Mouse (Mus musculus) megakaryocyte, embryonic 14.5 days (primary cell): ENCODE measurements around the gene Pdzrn3. TPM values are rescaled to one million over a fixed set of nuclear protein-coding genes. Genes with fewer than 3 reads are reported as not detected.

ENCODE experiments used
- H3K27me3 ChIP-seq: replicated peaks from 2 replicates; pipeline ENCODE3; 2012; ENCODE audit warnings: inconsistent platforms
- H3K36me3 ChIP-seq: replicated peaks from 2 replicates; pipeline ENCODE3; 2012; ENCODE audit warnings: low read length, inconsistent platforms, mixed read lengths
- H3K4me1 ChIP-seq: 2 replicates; pipeline ENCODE4 v1.6.1; 2012; ENCODE audit warnings: inconsistent platforms
- H3K4me3 ChIP-seq: replicated peaks from 2 replicates; pipeline ENCODE3; 2012; ENCODE audit warnings: moderate library complexity, mild to moderate bottlenecking, inconsistent platforms
- H3K9me3 ChIP-seq: 2 replicates; pipeline ENCODE4 v1.6.1; 2012; ENCODE audit warnings: inconsistent platforms
- FLI1 ChIP-seq: IDR thresholded peaks from 2 replicates; pipeline ENCODE4 v1.6.1; 2012; ENCODE audit warnings: low read length, inconsistent platforms, mixed read lengths
- GATA1 ChIP-seq: IDR thresholded peaks from 3 replicates; pipeline ENCODE4 v1.6.1; 2012; ENCODE audit warnings: mixed read lengths, low read length, inconsistent platforms, borderline replicate concordance
- polyA plus RNA-seq: library from polyadenylated mRNA; stranded (reverse); fragments of >175 nt; gene quantifications from 2 replicates; pipeline ENCODE4 v1.2.3, GENCODE M21; 2012; ENCODE audit warnings: low replicate concordance; ENCODE audit not compliant: insufficient read depth

Pdzrn3 gene
- polyA plus RNA-seq, 1 experiment: not detected

DNA sequence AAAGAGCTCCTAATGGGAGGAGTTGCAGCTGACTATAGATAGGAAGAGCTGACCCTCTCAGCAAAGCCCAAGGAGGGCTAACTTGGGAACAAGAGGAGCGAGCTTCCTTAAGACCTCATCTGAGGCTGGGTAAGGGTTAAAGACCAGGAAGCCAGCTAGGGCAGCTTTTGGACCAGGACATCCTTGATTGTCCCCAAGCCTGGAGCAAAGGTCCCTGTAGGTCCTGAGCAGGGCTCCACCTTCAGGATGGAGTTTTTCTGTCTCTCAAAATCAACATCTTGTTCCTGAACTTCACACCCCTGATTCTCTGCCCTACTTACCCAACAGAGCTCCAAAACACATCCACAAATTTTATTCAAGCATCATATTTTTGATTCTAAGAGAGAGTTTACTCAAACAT lies 3.5 kb downstream of the Pdzrn3 start:
- TF ChIP-seq GATA1 (no peak), FLI1 (no peak)
- Histone ChIP-seq H3K27me3 (peaks cover 31% of the 10 kb centered on the region), H3K9me3 (peaks cover 5% of the 10 kb centered on the region; the same call in 1 of the 2 replicates), H3K4me1 (peaks cover 10% of the 10 kb centered on the region; the same call in 1 of the 2 replicates), H3K36me3 (no peaks in the 10 kb centered on the region), H3K4me3 (no peak overlapping the region)

DNA sequence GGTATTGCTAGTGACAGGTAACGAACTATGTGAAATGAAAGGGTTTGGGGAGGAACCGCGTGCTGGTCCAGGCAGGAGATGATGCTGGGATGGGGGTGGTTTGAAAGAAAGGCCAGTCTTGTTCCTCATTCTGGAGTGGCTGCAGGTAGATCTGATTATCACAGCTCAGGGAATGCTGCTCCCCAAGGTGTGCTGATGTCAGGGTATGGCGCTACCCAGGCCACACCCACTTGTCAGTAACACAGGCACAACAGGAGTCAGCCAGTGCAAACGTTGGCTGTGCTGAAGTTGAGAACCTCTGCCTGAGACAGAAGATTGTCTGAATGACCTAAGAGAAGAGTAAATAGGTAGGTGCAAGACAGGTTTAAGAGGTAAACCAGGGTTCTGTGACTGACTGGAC lies 4.7 kb downstream of the Pdzrn3 start:
- Histone ChIP-seq H3K9me3 (peaks cover 7% of the 10 kb centered on the region; the same call in 1 of the 2 replicates), H3K4me1 (peaks cover 10% of the 10 kb centered on the region; the same call in 1 of the 2 replicates), H3K27me3 (peaks cover 23% of the 10 kb centered on the region), H3K4me3 (no peak overlapping the region), H3K36me3 (no peaks in the 10 kb centered on the region)
- no peak for TF ChIP-seq FLI1
- no peak for TF ChIP-seq GATA1

GRCm38 (mm10) chr6:101366809-101367602 lies 10.7 kb downstream of the Pdzrn3 start:
- Histone ChIP-seq H3K4me3 (no peak overlapping the region), H3K36me3 (no peaks in the 10 kb centered on the region), H3K27me3 (no peaks in the 10 kb centered on the region), H3K9me3 (0 out of 2 replicates have a peak, but pooled peaks cover 4% of the 10 kb centered on the region), H3K4me1 (no peaks in the 10 kb centered on the region)
- TF ChIP-seq GATA1 (no peak), FLI1 (no peak)

DNA sequence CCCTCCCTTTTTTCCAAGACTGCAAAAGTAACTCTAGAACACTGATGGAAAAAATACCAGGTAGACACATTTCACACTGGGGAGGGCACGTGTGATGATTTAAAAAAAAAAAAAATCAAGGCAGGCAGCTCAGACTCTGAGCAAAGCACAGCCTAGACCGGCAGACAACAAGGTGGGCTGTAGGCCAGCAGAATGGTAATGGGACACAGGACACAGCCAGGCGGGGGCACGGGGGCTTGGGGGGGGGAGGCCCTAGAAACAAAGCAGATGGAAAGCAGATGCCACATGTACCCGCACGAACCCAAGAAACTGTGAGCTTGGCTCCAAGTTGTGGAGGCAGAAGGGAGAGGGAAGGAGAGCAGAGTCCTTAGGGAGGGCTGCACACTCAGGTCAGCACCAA lies 11.9 kb downstream of the Pdzrn3 start:
- peaks cover 10% of the 10 kb centered on the region; the same call in 1 of the 2 replicates for H3K9me3 ChIP-seq
- H3K27me3 ChIP-seq: no peaks in the 10 kb centered on the region
- H3K4me1 ChIP-seq: no peaks in the 10 kb centered on the region
- H3K36me3 ChIP-seq: no peaks in the 10 kb centered on the region
- no peak for TF ChIP-seq GATA1
- no peak for TF ChIP-seq FLI1
- no peak overlapping the region for H3K4me3 ChIP-seq

DNA sequence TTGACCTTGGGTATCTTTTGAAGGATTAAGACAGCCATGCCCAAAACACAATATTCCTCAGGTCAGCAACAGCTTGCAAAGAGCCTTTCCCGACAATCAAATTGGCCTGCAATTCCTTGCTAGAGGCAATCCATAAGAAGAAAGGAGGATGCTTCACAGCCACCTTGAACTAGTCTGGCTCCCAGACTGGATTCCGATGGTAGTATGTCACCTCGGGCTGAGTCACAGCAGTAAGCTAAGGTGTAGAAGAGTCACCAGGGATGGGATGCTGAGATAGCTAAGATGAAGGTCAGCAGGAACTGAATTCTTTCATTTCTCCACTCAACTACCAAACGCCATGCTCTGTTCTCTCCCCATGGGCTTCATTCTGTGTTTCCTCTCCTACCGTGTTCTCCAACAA lies 13.8 kb downstream of the Pdzrn3 start:
- peaks cover 6% of the 10 kb centered on the region; the same call in 1 of the 2 replicates for H3K9me3 ChIP-seq
- no peaks in the 10 kb centered on the region for H3K4me1 ChIP-seq
- no peaks in the 10 kb centered on the region for H3K36me3 ChIP-seq
- no peaks in the 10 kb centered on the region for H3K27me3 ChIP-seq
- TF ChIP-seq FLI1 (no peak), GATA1 (no peak)
- H3K4me3 ChIP-seq: no peak overlapping the region

GRCm38 (mm10) chr6:101362728-101363127 lies 15.0 kb downstream of the Pdzrn3 start:
- no peak for TF ChIP-seq FLI1
- TF ChIP-seq GATA1: no peak
- Histone ChIP-seq H3K4me1 (no peaks in the 10 kb centered on the region), H3K27me3 (no peaks in the 10 kb centered on the region), H3K9me3 (peaks cover 6% of the 10 kb centered on the region; the same call in 1 of the 2 replicates), H3K4me3 (no peak overlapping the region), H3K36me3 (no peaks in the 10 kb centered on the region)

GRCm38 (mm10) chr6:101362268-101362667 lies 15.4 kb downstream of the Pdzrn3 start:
- Histone ChIP-seq H3K4me3 (no peak overlapping the region), H3K36me3 (no peaks in the 10 kb centered on the region), H3K27me3 (no peaks in the 10 kb centered on the region), H3K9me3 (peaks cover 6% of the 10 kb centered on the region; the same call in 1 of the 2 replicates), H3K4me1 (no peaks in the 10 kb centered on the region)
- TF ChIP-seq GATA1: no peak
- no peak for TF ChIP-seq FLI1

- no peaks in the 10 kb centered on the region for H3K27me3 ChIP-seq
- H3K36me3 ChIP-seq: no peaks in the 10 kb centered on the region
- TF ChIP-seq FLI1 (no peak), GATA1 (no peak)
- no peak overlapping the region for H3K4me3 ChIP-seq
- no peaks in the 10 kb centered on the region for H3K4me1 ChIP-seq
- H3K9me3 ChIP-seq: peaks cover 6% of the 10 kb centered on the region; the same call in 1 of the 2 replicates
These were observed 17.4 kb downstream of the Pdzrn3 start for GRCm38 (mm10) chr6:101360211-101360737.

DNA sequence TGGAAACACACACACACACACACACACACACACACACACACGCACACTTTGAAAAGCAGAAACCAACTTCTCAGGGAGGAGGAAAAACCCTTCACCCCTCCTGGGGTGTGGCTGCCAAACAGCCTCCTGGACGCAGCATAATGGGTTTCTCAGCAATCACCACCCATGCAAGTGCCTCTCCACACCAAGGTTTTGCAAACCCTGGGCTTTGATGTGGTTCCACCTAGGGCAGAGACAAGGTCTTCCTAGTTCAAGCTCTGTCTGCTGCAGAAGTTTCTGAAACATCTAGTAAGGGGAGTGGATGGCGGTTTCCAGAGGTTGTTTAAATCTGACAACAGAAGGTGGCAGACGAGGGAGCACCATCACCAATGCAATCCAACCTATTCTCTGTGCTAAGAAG lies 18.1 kb downstream of the Pdzrn3 start:
- Histone ChIP-seq H3K9me3 (peaks cover 6% of the 10 kb centered on the region; the same call in 1 of the 2 replicates), H3K27me3 (no peaks in the 10 kb centered on the region), H3K4me3 (no peak overlapping the region), H3K4me1 (no peaks in the 10 kb centered on the region), H3K36me3 (no peaks in the 10 kb centered on the region)
- TF ChIP-seq GATA1 (no peak), FLI1 (no peak)

GRCm38 (mm10) chr6:101354887-101355286 lies 22.8 kb downstream of the Pdzrn3 start:
- Histone ChIP-seq H3K4me3 (no peak overlapping the region), H3K4me1 (no peaks in the 10 kb centered on the region), H3K36me3 (no peaks in the 10 kb centered on the region), H3K9me3 (no peaks in the 10 kb centered on the region), H3K27me3 (no peaks in the 10 kb centered on the region)
- TF ChIP-seq GATA1: no peak
- TF ChIP-seq FLI1: no peak
